Mouse (Mus musculus) ES-E14 (cell line): ENCODE measurements at regions not wholly inside any gene's neighbourhood (a gene's known extent, or its start where the extent isn't known, plus 50 kb on each side); places are given as distances from the start of the nearest gene placed in this dataset.
A peak's percentile ranks its signal among the peaks of the same experiment; 100 is the strongest.

Source experiments
- DNase-seq: peaks from one replicate; pipeline ENCODE4 v3.0.0-alpha.2; 2013; ENCODE audit warnings: low read depth, low spot score
- H3K27ac ChIP-seq: 2 replicates; pipeline ENCODE4 v1.5.1; 2012; ENCODE audit warnings: low read depth, mild to moderate bottlenecking, low read length, moderate library complexity, mixed read lengths; ENCODE audit not compliant: poor library complexity, insufficient read depth, severe bottlenecking
- H3K36me3 ChIP-seq: 2 replicates; pipeline ENCODE4 v1.6.1; 2012; ENCODE audit warnings: mild to moderate bottlenecking, low read length, moderate library complexity, mixed read lengths; ENCODE audit not compliant: control insufficient read depth, poor library complexity, insufficient read depth, severe bottlenecking
- H3K4me1 ChIP-seq, 2 experiments: fragments of 150-350 bp in 1 of 2; sonication (generic) in 1 of 2; 2 replicates each; pipeline ENCODE4 v1.6.1; 2012; ENCODE audit warnings: low read length in 2 of 2, mild to moderate bottlenecking in 1 of 2, mixed read lengths in 1 of 2; ENCODE audit not compliant: control insufficient read depth in 2 of 2, insufficient read depth in 2 of 2, poor library complexity in 1 of 2
- H3K4me3 ChIP-seq, 2 experiments: fragments of 150-350 bp in 1 of 2; sonication (generic) in 1 of 2; 2 replicates each; pipeline ENCODE4 v1.5.1; 2012; ENCODE audit warnings: low read length in 2 of 2, low read depth in 1 of 2, mild to moderate bottlenecking in 1 of 2, mixed read lengths in 1 of 2; ENCODE audit not compliant: insufficient read depth in 1 of 2, poor library complexity in 1 of 2, severe bottlenecking in 1 of 2
- H3K9ac ChIP-seq: 2 replicates; pipeline ENCODE4 v1.6.1; 2012; ENCODE audit warnings: low read depth, mild to moderate bottlenecking, low read length, mixed read lengths; ENCODE audit not compliant: poor library complexity, insufficient read depth, severe bottlenecking
- H3K9me3 ChIP-seq: fragments of 150-350 bp; sonication (generic); 2 replicates; pipeline ENCODE4 v1.6.1; 2012; ENCODE audit warnings: low read depth, mild to moderate bottlenecking, low read length; ENCODE audit not compliant: control insufficient read depth, insufficient read depth
- CHD2 ChIP-seq: IDR thresholded peaks from 2 replicates; pipeline ENCODE4 v1.6.1; 2014; ENCODE audit warnings: mild to moderate bottlenecking, low read depth, low read length, inconsistent platforms
- HCFC1 ChIP-seq: IDR thresholded peaks from 2 replicates; pipeline ENCODE4 v1.6.1; 2012; ENCODE audit warnings: low read length, inconsistent platforms, borderline replicate concordance; ENCODE audit not compliant: insufficient read depth
- MAFK ChIP-seq: IDR thresholded peaks from 2 replicates; pipeline ENCODE4 v1.6.1; 2014; ENCODE audit warnings: mild to moderate bottlenecking, low read depth, low read length, inconsistent platforms; ENCODE audit not compliant: insufficient read depth
- ZC3H11A ChIP-seq: IDR thresholded peaks from 2 replicates; pipeline ENCODE4 v1.6.1; 2012; ENCODE audit warnings: low read depth, mild to moderate bottlenecking, inconsistent platforms, low read length, borderline replicate concordance
- ZNF384 ChIP-seq: IDR thresholded peaks from 2 replicates; pipeline ENCODE4 v1.6.1; 2012; ENCODE audit warnings: low read depth, low read length, inconsistent platforms
- in situ Hi-C, 2 experiments: fragments of 600-800 bp; cut with MboI; formaldehyde crosslinking; loops; one replicate each; pipeline ENCODE4 v1.15.1; 2025; ENCODE audit warnings: low sequenced_read_pairs in 2 of 2, inconsistent platforms in 1 of 2; ENCODE audit not compliant: unreplicated experiment in 2 of 2

DNA sequence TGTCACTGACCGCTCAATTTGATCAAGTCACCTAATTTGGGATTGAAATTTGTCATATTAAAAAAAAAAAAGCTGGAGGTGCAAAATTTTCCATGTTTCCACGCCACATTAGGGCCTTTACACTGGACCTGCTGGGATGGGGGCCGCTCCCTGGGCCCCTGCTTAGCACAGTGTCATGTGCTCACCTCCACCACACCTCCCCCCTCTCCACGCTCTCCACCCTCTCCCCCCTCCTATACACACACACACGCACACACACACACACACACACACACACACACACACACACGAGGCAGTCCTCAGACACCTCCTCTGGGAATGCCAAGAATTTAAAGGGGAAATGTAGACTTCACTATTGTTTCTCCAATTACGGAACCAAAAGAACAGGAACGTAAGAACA lies 156.8 kb upstream of the Arid2 start:
- in situ Hi-C loops: no loop called here
- H3K27ac ChIP-seq: no peak overlapping the region
- H3K36me3 ChIP-seq: no peaks in the 10 kb centered on the region
- H3K9ac ChIP-seq: no peak overlapping the region
- no peak for TF ChIP-seq HCFC1
- TF ChIP-seq ZC3H11A: no peak
- TF ChIP-seq ZNF384: no peak
- TF ChIP-seq MAFK: no peak
- TF ChIP-seq CHD2: no peak
- peaks cover 3 to 20% of the 10 kb centered on the region in 2 experiments; a peak in 3 of 4 replicates for H3K4me1 ChIP-seq
- H3K9me3 ChIP-seq: no peaks in the 10 kb centered on the region
- no peak overlapping the region for H3K4me3 ChIP-seq
- no peak for DNase-seq

DNA sequence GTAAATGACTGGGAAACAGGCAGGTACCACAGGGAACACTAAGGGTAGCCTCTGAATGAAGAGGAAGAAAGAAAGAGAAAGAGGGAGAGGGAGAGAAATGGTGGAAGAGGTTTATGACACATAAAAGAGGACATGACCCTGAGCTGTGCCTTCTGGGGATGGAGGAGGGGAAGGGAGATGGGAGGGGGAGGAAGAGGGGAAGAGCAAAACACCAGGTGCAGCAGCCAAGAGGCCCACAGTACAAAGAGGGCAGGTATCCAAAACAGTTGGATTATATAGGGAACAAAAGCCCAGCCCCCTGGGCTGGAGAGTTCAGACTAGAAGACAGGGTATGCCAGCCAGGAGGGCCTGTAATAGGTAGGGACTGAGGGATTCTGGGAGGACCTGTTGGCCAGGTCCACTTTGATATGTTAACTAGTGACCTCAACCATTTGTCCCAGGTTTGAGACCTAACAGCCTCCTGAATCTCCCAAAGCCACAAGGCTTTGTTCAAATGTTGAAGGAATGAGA lies 155.7 kb upstream of the Arid2 start:
- Histone ChIP-seq H3K4me1 (peaks cover 3 to 24% of the 10 kb centered on the region in 2 experiments; a peak in 3 of 4 replicates), H3K36me3 (no peaks in the 10 kb centered on the region), H3K27ac (peak overlapping the region; percentile 6; the same call in 1 of the 2 replicates), H3K9ac (no peak overlapping the region), H3K4me3 (no peak overlapping the region), H3K9me3 (no peaks in the 10 kb centered on the region)
- in situ Hi-C loops: no loop called here
- DNase-seq: no peak
- no peak for TF ChIP-seq CHD2
- TF ChIP-seq HCFC1: no peak
- no peak for TF ChIP-seq MAFK
- TF ChIP-seq ZNF384: no peak
- no peak for TF ChIP-seq ZC3H11A

DNA sequence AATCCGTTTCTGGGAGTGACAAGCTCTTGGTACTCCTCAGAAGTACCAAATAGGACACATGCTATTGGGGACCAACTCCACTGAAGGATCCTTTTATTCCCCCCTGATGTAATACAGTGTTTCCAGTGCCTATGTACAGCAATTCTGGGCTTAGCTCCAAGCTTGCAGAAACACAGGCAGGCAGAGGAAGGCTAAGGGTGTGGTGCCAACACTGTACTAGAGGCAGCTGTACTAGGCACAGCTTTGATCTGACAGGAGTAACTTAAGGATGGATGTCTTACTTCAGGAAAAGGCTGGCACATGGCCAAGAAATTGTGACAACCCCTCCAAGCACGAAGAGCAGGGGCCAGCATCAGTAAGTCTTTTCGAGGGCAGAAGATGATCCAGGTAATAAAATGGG lies 154.7 kb upstream of the Arid2 start:
- Histone ChIP-seq H3K9ac (no peak overlapping the region), H3K36me3 (no peaks in the 10 kb centered on the region), H3K27ac (no peak overlapping the region), H3K4me1 (peaks cover 3 to 26% of the 10 kb centered on the region in 2 experiments; a peak in 3 of 4 replicates), H3K9me3 (no peaks in the 10 kb centered on the region), H3K4me3 (no peak overlapping the region)
- TF ChIP-seq ZNF384 (no peak), CHD2 (no peak), HCFC1 (no peak), MAFK (no peak), ZC3H11A (no peak)
- DNase-seq: no peak
- in situ Hi-C loops: no loop called here

DNA sequence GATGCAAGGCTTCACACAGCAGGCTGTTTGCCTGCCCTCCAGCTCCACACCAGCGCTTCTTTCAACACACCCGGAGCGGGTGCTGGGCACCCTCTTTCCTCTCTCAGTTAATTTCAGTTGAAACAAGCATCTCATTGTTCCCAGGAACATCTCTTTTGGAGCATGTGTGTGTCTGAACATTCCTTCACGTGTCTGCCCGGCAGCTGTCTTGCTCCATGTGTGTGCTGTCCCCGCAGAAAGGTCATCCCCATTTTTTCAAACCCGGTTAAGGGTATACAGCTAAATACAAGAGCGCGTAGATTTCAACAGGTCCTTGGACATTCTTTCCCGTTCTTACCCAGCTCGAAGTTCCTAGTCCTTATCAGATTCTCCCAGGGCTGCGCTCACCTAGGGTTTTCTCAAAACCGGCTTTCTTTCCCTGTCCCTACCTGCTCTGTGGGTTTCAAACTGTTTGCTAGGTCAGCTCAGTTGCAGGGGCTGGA lies 152.0 kb upstream of the Arid2 start:
- in situ Hi-C loops: no loop called here
- H3K9me3 ChIP-seq: no peaks in the 10 kb centered on the region
- H3K36me3 ChIP-seq: no peaks in the 10 kb centered on the region
- H3K27ac ChIP-seq: no peak overlapping the region
- H3K4me3 ChIP-seq: no peak overlapping the region
- peaks cover 3 to 25% of the 10 kb centered on the region in 2 experiments; a peak in 3 of 4 replicates for H3K4me1 ChIP-seq
- H3K9ac ChIP-seq: no peak overlapping the region
- no peak for DNase-seq
- TF ChIP-seq ZNF384: no peak

DNA sequence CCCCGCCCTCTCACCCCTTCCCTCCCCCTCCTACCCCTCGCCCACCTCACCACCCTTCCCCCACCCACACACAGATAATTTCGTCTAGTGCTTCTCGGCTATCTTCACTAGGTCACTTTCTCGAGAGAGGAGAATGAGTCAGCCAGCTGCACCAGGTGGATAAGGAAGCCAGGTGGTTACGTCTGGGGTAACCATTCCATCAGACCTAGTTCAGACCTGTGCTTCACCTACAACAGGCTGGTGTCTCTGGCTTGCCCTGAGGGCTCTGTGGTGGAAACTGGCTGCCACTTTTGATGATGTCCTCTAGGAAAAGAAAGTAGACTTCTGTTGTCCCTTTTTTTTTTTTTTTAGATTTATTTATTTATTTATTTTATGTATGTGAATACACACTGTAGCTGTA lies 151.5 kb upstream of the Arid2 start:
- H3K9me3 ChIP-seq: no peaks in the 10 kb centered on the region
- no peaks in the 10 kb centered on the region for H3K36me3 ChIP-seq
- H3K9ac ChIP-seq: no peak overlapping the region
- H3K4me1 ChIP-seq: peaks cover 3 to 22% of the 10 kb centered on the region in 2 experiments; a peak in 3 of 4 replicates
- TF ChIP-seq HCFC1: no peak
- no peak for TF ChIP-seq CHD2
- no peak for TF ChIP-seq ZC3H11A
- TF ChIP-seq ZNF384: no peak
- no peak for TF ChIP-seq MAFK
- no peak for DNase-seq
- H3K27ac ChIP-seq: no peak overlapping the region
- in situ Hi-C loops: no loop called here
- H3K4me3 ChIP-seq: no peak overlapping the region
